Mouse (Mus musculus): ENCODE data around the gene Gdf15. TPM values are rescaled to one million over a fixed set of nuclear protein-coding genes. Genes with fewer than 3 reads are reported as not detected.
A peak's percentile ranks its signal among the peaks of the same experiment; 100 is the strongest.

Gene Gdf15
- polyA plus RNA-seq, 1 experiment from 2014 or later = 0.45 TPM

GRCm38 (mm10) chr8:70609368-70609848, 22.8 kb downstream of the Gdf15 start:
- peak overlapping the region; percentile 62 for H3K9ac ChIP-seq
- no peaks in the 10 kb centered on the region for H3K36me3 ChIP-seq
- H3K9me3 ChIP-seq = no peaks in the 10 kb centered on the region
- WGBS = 0% methylated on average over 35 of the region's 39 CpGs
- peak overlapping the region; percentile 95 for H3K4me2 ChIP-seq
- ATAC-seq (ENCODE audit: borderline replicate concordance, extremely low read depth, low FRiP score, low TSS enrichment) = peak; percentile 74
- H3K27ac ChIP-seq = peak overlapping the region; percentile 100
- peaks cover 47% of the 10 kb centered on the region for H3K4me1 ChIP-seq
- peak overlapping the region; percentile 79 for H3K4me3 ChIP-seq
- H3K27me3 ChIP-seq = no peaks in the 10 kb centered on the region

DNA sequence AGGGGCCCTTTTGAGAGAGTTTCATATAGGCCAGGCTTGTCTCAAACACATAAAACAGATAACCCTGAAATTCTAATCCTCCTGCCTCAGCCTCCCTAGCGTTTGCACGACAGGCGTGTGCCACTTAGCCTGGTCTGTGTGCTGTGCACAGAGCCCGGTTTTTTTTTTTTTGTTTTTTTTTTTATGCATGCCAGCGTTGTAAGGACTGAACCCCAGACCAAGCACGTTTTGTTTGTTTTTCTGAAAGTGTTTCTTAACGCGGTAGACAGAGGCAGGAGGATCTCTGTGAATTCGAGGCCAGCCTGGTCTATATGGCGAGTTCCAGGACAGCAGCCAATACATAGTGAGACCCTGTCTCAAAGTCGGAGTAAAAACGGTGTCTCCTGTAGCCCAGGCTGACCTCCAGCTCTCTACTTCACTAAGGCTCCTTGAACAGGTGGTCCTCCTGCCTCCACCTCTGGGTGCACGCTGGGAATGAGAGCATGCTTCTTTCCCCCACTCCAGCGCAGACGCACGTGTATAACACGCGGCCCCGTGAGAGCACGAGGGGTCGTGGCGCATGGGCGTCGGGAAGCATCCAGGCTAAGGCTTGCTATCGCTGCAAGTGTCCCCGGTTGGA, 23.4 kb downstream of the Gdf15 start, which contains the start of gene Ssbp4:
Gene Ssbp4 (minus strand): TSS at position 124 of the 619 bp plus-strand sequence.
- Histone ChIP-seq H3K27ac (peak within 1 kb of the TSS; percentile 100), H3K36me3 (no peaks in the 10 kb centered on the region), H3K4me3 (peak within 1 kb of the TSS; percentile 79), H3K4me1 (peaks cover 47% of the 10 kb centered on the region), H3K9me3 (no peaks in the 10 kb centered on the region), H3K9ac (peak within 1 kb of the TSS; percentile 93), H3K4me2 (peak within 1 kb of the TSS; percentile 95), H3K27me3 (no peaks in the 10 kb centered on the region)
- 5% methylated on average over 26 of the region's 26 CpGs for WGBS
- 0 out of 2 replicates have a peak, but pooled peaks have one; percentile 0 for ATAC-seq (ENCODE audit: borderline replicate concordance, extremely low read depth, low FRiP score, low TSS enrichment)

DNA sequence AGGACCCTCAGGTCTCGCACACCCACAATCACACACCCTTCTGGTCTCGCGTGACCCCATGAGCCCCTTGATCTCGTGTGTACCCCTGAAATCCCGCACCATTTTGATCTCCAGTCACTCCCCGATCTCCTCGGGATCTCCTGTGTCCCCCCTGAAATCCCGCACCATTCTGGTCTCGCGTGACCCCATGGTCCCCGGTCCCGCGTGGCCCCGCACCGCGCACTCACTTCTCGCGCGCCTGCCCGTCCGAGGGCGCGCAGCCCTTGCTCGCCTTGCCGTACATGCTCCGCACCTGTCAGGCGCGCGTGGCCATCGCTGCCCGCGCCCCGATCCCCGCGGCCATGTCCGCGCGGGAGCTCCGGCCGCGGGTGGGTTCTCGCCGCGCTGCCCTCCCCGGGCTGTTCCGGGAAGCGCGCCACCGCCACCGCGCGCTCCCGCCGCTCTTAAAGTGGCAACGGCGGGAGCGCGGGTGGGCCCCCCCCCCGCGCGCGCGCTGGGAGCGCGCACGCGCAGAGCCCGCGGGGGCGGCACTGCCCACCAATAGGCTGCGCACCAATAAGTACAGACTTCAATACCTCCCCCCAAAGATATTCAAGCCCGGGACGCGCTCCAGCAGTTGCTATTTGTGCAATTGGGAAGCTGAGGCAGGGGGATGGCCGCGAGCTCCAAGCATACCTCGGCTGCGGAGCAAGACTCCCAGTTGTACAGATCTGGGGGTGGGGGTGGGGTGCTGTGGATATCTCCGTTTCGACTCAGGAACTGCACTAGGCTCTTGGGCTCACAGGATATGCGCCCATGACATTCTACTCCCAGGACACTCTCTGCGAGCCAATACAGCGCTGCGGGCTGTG, 24.1 kb downstream of the Gdf15 start:
- Histone ChIP-seq H3K27ac (peak overlapping the region; percentile 100), H3K9ac (peak overlapping the region; percentile 93), H3K27me3 (no peaks in the 10 kb centered on the region), H3K4me3 (peak overlapping the region; percentile 79), H3K4me2 (peak overlapping the region; percentile 95), H3K4me1 (peaks cover 47% of the 10 kb centered on the region), H3K9me3 (no peaks in the 10 kb centered on the region), H3K36me3 (0 out of 2 replicates have a peak, but pooled peaks cover under 1% of the 10 kb centered on the region)
- under 1% methylated on average over 77 of the region's 84 CpGs for WGBS
- ATAC-seq (ENCODE audit: borderline replicate concordance, extremely low read depth, low FRiP score, low TSS enrichment) = no peak

DNA sequence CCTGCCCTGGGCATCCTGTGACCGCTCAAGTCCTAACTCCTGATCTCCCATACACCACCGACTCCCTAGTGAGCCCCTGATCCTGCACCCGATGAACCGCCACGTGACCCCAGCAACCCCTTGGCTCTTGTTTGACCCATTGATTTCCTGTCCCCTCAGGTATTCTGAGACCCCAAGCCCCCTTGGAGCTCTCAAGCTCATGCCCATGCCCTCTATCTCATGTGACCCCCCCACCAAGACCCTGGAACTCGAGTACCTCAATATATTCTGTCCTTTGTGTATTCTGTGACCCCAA, 24.7 kb downstream of the Gdf15 start:
- WGBS = 20% methylated on average over 6 of the region's 6 CpGs
- Histone ChIP-seq H3K27ac (peak overlapping the region; percentile 100; the same call in 1 of the 2 replicates), H3K4me2 (peak overlapping the region; percentile 95), H3K4me3 (peak overlapping the region; percentile 79), H3K9me3 (no peaks in the 10 kb centered on the region), H3K9ac (peak overlapping the region; percentile 93), H3K27me3 (no peaks in the 10 kb centered on the region), H3K36me3 (peaks cover 6% of the 10 kb centered on the region; the same call in 1 of the 2 replicates), H3K4me1 (peaks cover 47% of the 10 kb centered on the region)
- no peak for ATAC-seq (ENCODE audit: borderline replicate concordance, extremely low read depth, low FRiP score, low TSS enrichment)

- Histone ChIP-seq H3K36me3 (peaks cover 11% of the 10 kb centered on the region), H3K27ac (no peak overlapping the region; the same call in 1 of the 2 replicates), H3K9ac (peak overlapping the region; percentile 93), H3K4me1 (peaks cover 47% of the 10 kb centered on the region), H3K27me3 (no peaks in the 10 kb centered on the region), H3K4me2 (peak overlapping the region; percentile 95), H3K4me3 (peak overlapping the region; percentile 79), H3K9me3 (no peaks in the 10 kb centered on the region)
- ATAC-seq (ENCODE audit: borderline replicate concordance, extremely low read depth, low FRiP score, low TSS enrichment) = no peak
- WGBS = 61% methylated on average over 18 of the region's 18 CpGs
Measured at GRCm38 (mm10) chr8:70606780-70607602, 25.3 kb downstream of the Gdf15 start.

DNA sequence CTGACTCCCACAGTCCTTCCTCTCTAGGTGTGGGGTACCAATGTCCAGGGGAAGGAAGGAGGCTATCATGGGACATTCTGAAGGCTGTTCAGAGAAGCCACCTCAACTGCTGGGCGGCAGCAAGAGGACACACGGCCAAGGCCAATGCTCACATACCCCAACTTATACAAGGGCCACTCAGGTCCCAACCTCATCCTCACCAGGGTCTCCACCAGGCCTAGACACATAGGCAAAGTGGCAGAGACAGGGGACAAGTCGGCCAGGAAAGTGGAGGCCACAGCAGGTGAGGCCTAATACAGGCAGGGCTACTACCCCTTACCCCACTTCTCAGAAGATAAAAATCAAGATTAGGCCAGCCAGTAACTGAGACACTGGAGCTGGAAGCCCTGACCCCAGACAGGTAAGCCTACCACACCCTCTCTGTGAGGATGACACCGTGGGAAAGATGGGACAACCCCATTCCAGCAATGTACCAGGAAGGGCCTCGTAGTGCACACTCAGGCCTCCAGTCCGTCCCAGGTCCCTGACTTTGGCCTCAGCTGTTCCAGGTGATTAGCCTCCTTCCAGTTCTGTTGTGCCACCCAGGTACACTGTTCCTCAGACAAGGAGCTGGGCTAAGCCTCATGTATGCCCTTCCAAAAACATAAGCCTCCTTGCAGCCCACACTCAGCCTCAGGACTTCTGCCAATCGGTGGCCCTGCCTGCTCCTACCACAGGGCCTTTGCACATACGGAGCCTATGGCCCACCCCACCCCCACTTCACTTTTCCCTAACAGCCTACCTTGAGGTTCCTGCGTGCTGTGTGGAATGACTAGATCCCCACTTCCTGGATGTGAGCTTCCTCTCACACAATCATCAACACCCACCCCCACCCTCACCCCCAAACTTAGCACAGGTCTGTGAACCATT, 26.1 kb downstream of the Gdf15 start:
- Histone ChIP-seq H3K4me2 (peak overlapping the region; percentile 95; the same call in 1 of the 2 replicates), H3K27ac (no peak overlapping the region), H3K4me3 (no peak overlapping the region), H3K9ac (no peak overlapping the region), H3K4me1 (peaks cover 47% of the 10 kb centered on the region), H3K36me3 (peaks cover 15% of the 10 kb centered on the region), H3K9me3 (no peaks in the 10 kb centered on the region), H3K27me3 (no peaks in the 10 kb centered on the region)
- ATAC-seq (ENCODE audit: borderline replicate concordance, extremely low read depth, low FRiP score, low TSS enrichment) = no peak
- 88% methylated on average over 9 of the region's 9 CpGs for WGBS

GRCm38 (mm10) chr8:70604558-70604957, 27.7 kb downstream of the Gdf15 start:
- H3K4me1 ChIP-seq = peaks cover 52% of the 10 kb centered on the region
- no peak overlapping the region for H3K4me3 ChIP-seq
- 79% methylated on average over 7 of the region's 7 CpGs for WGBS
- no peak for ATAC-seq (ENCODE audit: borderline replicate concordance, extremely low read depth, low FRiP score, low TSS enrichment)
- H3K36me3 ChIP-seq = peaks cover 18% of the 10 kb centered on the region
- H3K27ac ChIP-seq = no peak overlapping the region
- H3K9me3 ChIP-seq = no peaks in the 10 kb centered on the region
- H3K27me3 ChIP-seq = no peaks in the 10 kb centered on the region
- H3K9ac ChIP-seq = no peak overlapping the region
- no peak overlapping the region for H3K4me2 ChIP-seq

DNA sequence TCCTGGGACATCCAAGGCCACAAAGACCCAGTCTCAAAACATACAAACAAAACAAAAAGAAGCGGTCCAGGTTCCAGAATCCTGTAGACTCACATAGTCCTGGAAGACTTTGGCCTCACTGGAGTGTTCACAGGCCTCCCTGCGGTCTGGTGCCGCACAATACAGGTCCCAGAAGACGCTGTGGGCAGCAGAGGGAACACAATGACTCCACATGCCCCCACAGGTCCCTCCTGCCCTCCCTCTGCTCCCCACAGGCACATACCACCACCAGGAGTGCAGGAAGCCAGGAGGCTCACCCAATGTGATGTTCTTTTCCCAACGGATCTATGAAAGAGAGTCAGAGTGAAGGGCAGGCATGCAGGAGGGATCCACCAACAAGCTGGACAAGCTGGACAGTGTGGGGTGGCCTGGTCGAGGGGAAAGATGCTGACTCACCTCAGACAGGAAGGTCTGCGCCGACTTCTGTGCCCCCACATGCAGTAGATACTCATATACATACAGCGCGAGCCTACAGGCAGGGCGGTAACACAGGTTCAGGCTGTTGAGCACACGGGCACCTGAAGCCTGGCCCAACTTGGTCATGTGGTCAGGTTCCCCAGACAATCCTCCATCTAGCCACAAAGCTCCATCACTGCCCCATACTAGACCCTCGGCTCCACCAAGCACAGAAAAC, 30.0 kb downstream of the Gdf15 start:
- no peak overlapping the region for H3K9ac ChIP-seq
- H3K9me3 ChIP-seq = no peaks in the 10 kb centered on the region
- WGBS = 91% methylated on average over 13 of the region's 13 CpGs
- ATAC-seq (ENCODE audit: borderline replicate concordance, extremely low read depth, low FRiP score, low TSS enrichment) = no peak
- no peak overlapping the region for H3K27ac ChIP-seq
- H3K4me3 ChIP-seq = no peak overlapping the region
- H3K4me1 ChIP-seq = peaks cover 55% of the 10 kb centered on the region
- H3K4me2 ChIP-seq = no peak overlapping the region
- no peaks in the 10 kb centered on the region for H3K27me3 ChIP-seq
- peaks cover 18% of the 10 kb centered on the region for H3K36me3 ChIP-seq

DNA sequence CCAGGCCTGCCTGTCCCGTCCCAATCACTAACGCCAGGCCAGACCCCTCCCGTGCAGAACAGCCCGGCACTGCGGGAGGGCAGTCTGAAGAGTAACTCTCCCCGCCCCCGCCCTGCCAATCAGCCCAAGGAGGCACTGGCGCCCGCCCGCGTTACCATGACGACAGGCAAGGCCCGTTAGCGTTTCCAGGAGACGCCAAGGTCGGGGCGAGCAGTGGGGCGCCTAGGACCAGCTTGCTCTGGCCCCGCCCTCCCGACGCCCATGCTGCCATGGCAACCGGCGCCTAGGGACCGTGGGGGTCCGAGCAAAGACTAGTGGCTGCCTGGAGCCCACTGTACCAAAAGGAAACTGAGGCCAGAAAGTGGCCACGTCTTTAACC, 31.0 kb downstream of the Gdf15 start:
- Histone ChIP-seq H3K4me2 (peak overlapping the region; percentile 47), H3K27ac (peak overlapping the region; percentile 65), H3K36me3 (peaks cover 27% of the 10 kb centered on the region), H3K27me3 (no peaks in the 10 kb centered on the region), H3K4me3 (peak overlapping the region; percentile 17; the same call in 1 of the 2 replicates), H3K4me1 (peaks cover 53% of the 10 kb centered on the region), H3K9ac (no peak overlapping the region), H3K9me3 (no peaks in the 10 kb centered on the region)
- 1% methylated on average over 26 of the region's 26 CpGs for WGBS
- peak; percentile 43; the same call in 1 of the 2 replicates for ATAC-seq (ENCODE audit: borderline replicate concordance, extremely low read depth, low FRiP score, low TSS enrichment)

- peaks cover 55% of the 10 kb centered on the region for H3K4me1 ChIP-seq
- H3K4me2 ChIP-seq = peak overlapping the region; percentile 47
- no peaks in the 10 kb centered on the region for H3K9me3 ChIP-seq
- 18% methylated on average over 10 of the region's 10 CpGs for WGBS
- no peaks in the 10 kb centered on the region for H3K27me3 ChIP-seq
- H3K9ac ChIP-seq = no peak overlapping the region
- ATAC-seq (ENCODE audit: borderline replicate concordance, extremely low read depth, low FRiP score, low TSS enrichment) = peak; percentile 9; the same call in 1 of the 2 replicates
- peak overlapping the region; percentile 65 for H3K27ac ChIP-seq
- H3K4me3 ChIP-seq = peak overlapping the region; percentile 17; the same call in 1 of the 2 replicates
- H3K36me3 ChIP-seq = peaks cover 33% of the 10 kb centered on the region
Measured at GRCm38 (mm10) chr8:70600473-70601270, 31.6 kb downstream of the Gdf15 start.

All from lung, embryonic 15.5 days (tissue).